Mouse (Mus musculus) G1E-ER4 (cell line): ENCODE results near the gene Allc. TPM values are rescaled to one million over a fixed set of nuclear protein-coding genes. Genes with fewer than 3 reads are reported as not detected.
A peak's percentile ranks its signal among the peaks of the same experiment; 100 is the strongest.

Source experiments
- GATA1 ChIP-seq: IDR thresholded peaks from one replicate; pipeline ENCODE4 v1.8.0; 2012; ENCODE audit warnings: low read length, inconsistent platforms
- polyA plus RNA-seq: library from polyadenylated mRNA; stranded (reverse); fragments of >175 nt; gene quantifications from 2 replicates; pipeline ENCODE4 v1.2.3, GENCODE M21; 2012

Allc gene
- polyA plus RNA-seq, 1 experiment, result 0.12 TPM

GRCm38 (mm10) chr12:28597699-28598098 lies 15.4 kb upstream of the Allc start:
- TF ChIP-seq GATA1, result peak; percentile 99

- no peak for TF ChIP-seq GATA1
Observed at GRCm38 (mm10) chr12:28596851-28597250, 14.5 kb upstream of the Allc start.

- TF ChIP-seq GATA1, result no peak
Observed at GRCm38 (mm10) chr12:28590428-28590827, 8.1 kb upstream of the Allc start.

GRCm38 (mm10) chr12:28589090-28589868 lies 7.0 kb upstream of the Allc start:
- TF ChIP-seq GATA1, result no peak

GRCm38 (mm10) chr12:28587949-28588348 lies 5.6 kb upstream of the Allc start:
- TF ChIP-seq GATA1, result no peak

GRCm38 (mm10) chr12:28584036-28584435 lies 1.7 kb upstream of the Allc start:
- no peak for TF ChIP-seq GATA1

GRCm38 (mm10) chr12:28579132-28579531 lies 3.2 kb downstream of the Allc start:
- TF ChIP-seq GATA1, result no peak

- TF ChIP-seq GATA1, result peak; percentile 86
Observed at GRCm38 (mm10) chr12:28578147-28578546, 4.2 kb downstream of the Allc start.

GRCm38 (mm10) chr12:28575366-28576070 lies 6.8 kb downstream of the Allc start:
- TF ChIP-seq GATA1, result no peak

GRCm38 (mm10) chr12:28572241-28572640 lies 10.1 kb downstream of the Allc start:
- no peak for TF ChIP-seq GATA1

- no peak for TF ChIP-seq GATA1
Observed at GRCm38 (mm10) chr12:28552299-28552698, 30.0 kb downstream of the Allc start, which contains the start of gene Dcdc2c. Gene Dcdc2c (minus strand): TSS chr12:28552399.

GRCm38 (mm10) chr12:28551775-28552174 lies 30.5 kb downstream of the Allc start:
- TF ChIP-seq GATA1, result no peak

GRCm38 (mm10) chr12:28548887-28549286 lies 33.4 kb downstream of the Allc start:
- no peak for TF ChIP-seq GATA1

- no peak for TF ChIP-seq GATA1
Observed at GRCm38 (mm10) chr12:28514264-28514775, 68.0 kb downstream of the Allc start.

GRCm38 (mm10) chr12:28509699-28510280 lies 72.5 kb downstream of the Allc start:
- TF ChIP-seq GATA1, result no peak

Other genes with a start within 250 kb of the Allc start
- not detected in 2 replicates for gene Dcdc2c, start 30.1 kb downstream of the Allc start, polyA plus RNA-seq
- 2.4 TPM in 2 replicates for gene Colec11, start 40.9 kb upstream of the Allc start, polyA plus RNA-seq
- gene Rps7, start 53.4 kb upstream of the Allc start, polyA plus RNA-seq, result 309 and 363 TPM in 2 replicates
- gene Rnaseh1, start 67.1 kb upstream of the Allc start, polyA plus RNA-seq, result 23.3 and 23.9 TPM in 2 replicates
- 26.4 and 36.7 TPM in 2 replicates for gene Adi1, start 92.7 kb upstream of the Allc start, polyA plus RNA-seq
- gene Trappc12, start 167.9 kb upstream of the Allc start, polyA plus RNA-seq, result 10.9 and 20.8 TPM in 2 replicates
- gene Eipr1, start 169.3 kb upstream of the Allc start, polyA plus RNA-seq, result 30.0 and 31.4 TPM in 2 replicates